Mouse (Mus musculus) frontal cortex, adult 2 months (tissue): ENCODE measurements at regions not wholly inside any gene's neighbourhood (a gene's known extent, or its start where the extent isn't known, plus 50 kb on each side); places are given as distances from the start of the nearest gene placed in this dataset.

Source experiments
- DNase-seq, 2 experiments: peaks; one replicate each; pipeline ENCODE4 v3.0.0; 2022; ENCODE audit warnings: low spot score in 1 of 2; ENCODE audit errors: extremely low spot score in 1 of 2

DNA sequence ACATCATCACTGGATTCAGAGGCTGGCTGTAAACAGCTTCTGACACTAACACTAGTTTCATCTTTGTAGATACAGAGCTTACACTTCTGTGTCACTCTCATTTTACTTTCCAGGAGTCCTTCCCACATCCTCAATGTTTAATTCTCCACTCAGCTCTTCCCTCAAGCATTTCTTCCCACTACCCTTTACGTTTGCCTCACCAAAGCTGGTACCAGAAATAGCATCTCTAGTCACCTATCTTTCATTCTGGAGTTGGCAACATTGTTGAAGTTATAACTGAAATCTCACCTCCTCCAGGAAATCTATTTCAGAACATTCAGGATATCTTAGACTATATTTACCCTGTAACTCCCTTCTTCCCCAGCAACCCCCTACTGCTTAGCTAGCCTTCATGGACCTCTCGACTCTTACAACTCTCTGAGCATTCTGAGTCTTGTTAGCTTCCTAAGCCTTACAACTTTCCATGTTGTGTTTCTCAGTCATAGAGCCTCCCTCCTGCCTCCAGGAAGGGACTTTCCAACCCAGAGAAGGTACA, 258.3 kb upstream of the BB014433 start:
- DNase-seq = peak; percentile 33 to 55

GRCm38 (mm10) chr8:15273775-15274174, 227.9 kb upstream of the BB014433 start:
- no peak for DNase-seq

DNA sequence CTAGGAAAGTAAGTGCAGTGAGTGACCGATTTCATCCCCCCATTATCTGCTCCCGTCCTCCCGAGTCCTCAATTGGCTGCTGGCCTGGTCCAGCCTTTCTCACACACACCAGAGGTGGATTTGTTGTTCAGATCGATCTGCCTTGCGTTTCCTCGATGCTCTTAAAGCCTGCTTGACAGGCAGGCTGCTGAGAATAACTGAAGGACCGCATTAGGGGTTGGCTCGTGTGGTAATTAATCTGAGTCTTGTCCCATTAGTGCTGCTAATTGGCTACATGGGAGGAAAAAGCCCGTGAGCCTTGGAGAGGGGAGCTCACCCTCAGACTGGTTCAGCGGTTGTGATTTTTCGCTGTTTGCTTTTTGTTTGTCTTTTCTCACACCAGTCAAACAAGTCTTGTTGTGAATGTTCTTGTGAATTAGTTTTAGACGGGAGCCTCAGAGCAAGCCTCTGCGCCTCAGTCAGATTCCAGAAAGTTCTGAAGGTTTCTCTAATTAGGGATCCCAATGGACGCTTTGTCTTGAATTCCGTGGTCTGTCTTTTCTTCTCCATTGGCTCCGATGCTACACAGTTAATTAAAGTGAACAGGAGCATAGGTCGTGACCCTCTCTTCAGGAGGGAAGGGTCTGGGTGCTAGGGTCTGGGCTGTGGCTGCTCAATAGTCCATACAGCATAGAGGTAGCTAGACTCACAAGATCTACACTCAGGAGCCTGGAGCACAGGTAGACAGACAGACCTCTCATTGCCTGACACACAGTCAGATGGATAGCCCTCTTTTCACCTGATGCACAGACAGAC, 226.1 kb upstream of the BB014433 start:
- DNase-seq = no peak

GRCm38 (mm10) chr8:15270290-15270689, 224.4 kb upstream of the BB014433 start:
- DNase-seq = peak; percentile 44 to 95

DNA sequence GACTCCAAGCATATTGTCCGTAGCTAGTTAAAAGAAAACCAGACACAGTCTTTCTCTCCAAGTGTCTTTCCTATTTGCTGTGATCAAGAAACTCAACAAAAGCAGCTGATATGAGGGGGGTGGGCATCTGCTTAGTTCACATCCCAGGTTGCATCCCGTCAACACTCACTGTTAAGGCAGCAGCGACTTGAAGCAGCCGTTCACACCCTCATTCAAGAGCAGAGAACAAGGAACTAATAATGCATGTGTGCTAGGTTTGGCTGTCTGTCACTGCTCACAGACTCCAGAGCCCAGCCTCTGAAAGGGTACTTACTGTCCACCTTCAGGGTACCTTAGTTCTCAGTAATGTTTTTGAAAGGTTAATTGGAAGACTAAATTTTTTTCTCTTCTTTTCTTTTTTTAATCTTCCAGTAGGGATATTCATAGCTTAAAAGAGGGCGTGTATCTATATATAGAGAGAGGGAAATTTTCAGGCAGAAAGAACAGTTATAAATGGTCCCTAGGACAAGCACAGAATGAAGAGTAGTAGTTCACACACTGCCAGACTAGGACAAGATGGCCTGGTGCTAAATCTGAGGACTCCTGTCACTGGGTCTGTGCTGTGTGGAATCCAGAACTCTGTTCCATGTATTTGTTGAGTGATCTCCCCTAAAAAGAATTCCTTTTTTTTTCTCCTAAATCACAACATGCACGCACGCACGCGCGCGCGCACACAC, 199.1 kb upstream of the BB014433 start:
- peak in 1 of 2 experiments; percentile 20 for DNase-seq

GRCm38 (mm10) chr8:15235410-15235809, 189.5 kb upstream of the BB014433 start:
- no peak for DNase-seq

DNA sequence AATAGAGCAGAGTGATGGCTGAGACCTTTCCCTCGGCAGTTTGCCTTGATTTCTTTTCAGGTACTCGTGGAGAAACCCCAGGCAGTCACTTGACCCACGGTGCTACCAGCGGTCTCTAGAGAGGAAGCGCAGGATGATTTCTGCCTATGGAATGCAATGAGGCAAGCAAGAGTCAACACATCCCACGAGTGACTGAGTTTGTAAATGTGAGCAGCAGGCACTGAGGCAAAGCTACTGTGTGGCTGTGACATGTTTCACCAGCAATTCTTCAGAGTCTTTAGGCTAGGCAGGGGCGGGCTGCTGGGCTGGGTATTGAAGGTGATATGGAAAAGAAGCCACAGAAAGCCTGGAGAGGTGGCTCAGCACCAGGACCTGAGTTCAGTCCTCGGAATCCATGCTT, 187.4 kb upstream of the BB014433 start:
- DNase-seq = peak in 1 of 2 experiments; percentile 17

- DNase-seq = peak; percentile 45 to 57
Measured at GRCm38 (mm10) chr8:15230217-15230616, 184.3 kb upstream of the BB014433 start.

GRCm38 (mm10) chr8:15221211-15221912, 175.5 kb upstream of the BB014433 start:
- DNase-seq = peak in 1 of 2 experiments; percentile 81

DNA sequence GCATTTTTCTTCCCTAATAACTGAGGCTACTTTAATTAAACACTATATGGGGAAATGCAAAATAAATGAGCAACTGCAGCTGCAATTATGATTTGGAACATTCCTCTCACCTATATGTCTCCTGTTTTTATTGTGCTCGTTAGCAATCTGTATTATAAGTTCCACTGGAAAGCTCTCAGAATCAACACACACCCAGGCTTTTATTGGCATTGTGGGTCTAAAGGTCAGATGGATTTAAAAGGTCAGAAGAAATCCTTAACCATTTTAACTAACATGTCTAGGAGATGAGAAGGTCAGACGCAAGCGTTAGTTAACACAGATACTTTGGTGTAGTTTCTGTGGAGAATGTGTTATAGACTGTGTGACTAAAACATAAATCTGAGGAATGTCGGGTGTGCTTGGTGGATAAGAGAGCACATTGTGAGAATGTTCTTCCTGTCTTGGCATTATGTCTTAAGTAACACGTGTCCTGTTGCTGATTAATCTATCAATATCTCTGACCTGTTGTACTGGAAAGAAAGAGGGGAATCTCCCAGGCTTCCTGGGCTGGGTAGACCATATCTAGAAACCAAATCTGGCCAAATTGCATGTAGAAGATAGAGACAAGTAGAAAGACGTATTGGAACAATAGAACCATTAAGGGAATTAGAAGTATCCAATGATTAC, 164.1 kb upstream of the BB014433 start:
- DNase-seq = no peak

DNA sequence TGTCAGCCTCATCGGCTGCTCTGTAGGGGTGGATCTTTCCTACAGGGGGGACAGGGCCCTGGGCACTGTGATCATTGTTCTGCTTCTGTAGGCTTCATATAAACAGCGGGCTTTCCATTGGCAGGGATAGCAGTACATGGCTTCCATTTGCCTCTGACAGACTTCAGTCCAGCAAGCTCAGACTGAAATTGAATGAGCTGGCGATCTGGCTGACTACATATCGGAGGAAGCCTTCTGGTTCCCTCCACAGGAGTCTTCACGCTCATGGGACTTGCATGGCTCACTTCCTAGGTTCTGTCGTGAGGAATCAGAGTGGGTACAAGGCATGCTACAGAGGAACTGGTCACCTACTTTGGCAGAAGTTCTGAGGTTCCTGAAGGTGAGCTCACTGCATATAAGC, 155.7 kb upstream of the BB014433 start:
- no peak for DNase-seq

DNA sequence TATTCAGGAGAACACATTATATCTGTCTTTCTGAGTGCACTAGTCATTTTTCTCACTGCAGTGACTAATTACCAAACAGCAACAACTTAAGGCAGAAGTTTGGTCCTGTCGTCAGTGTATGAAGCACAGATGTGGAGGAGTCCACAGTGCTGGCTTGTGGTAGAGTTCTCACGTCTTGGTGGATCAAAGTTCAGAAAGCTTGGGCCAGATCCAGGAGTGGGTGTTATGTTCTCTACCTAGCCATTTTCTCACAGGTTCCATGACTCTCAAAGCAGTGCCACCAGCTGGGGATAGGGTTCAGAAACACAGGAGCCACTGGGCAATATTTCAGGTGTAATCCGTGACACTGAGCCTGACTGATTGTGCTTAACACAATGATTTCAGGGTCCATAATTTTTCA, 144.8 kb upstream of the BB014433 start:
- DNase-seq = no peak

DNA sequence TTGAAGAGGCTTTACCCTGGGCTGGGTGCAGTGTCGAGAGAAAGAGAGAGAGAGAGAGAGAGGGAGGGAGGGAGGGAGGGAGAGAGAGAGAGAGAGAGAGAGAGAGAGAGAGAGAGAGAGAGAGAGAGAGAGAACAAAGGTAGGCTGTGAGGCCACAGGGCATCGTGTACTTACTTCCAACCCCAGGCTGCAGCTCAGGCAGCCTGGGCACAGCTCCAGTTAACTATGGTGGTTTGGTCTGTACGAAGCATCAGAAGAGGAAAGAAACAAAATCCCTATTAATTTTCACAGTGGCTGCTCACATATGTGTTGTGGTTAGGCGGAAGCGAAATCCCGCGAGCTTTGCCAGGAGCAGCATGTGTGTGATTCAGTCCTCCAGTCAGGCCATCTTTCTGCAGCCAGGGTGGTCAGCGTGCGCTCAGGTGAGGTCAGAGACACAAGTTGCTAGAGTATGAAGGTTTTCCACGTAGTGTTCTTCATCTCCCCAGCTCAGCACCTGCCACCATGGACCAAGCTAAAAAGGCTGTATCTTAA, 143.3 kb upstream of the BB014433 start:
- no peak for DNase-seq
